Mouse (Mus musculus): ENCODE data around the gene Hebp2. TPM values are rescaled to one million over a fixed set of nuclear protein-coding genes. Genes with fewer than 3 reads are reported as not detected.

Gene Hebp2
- polyA plus RNA-seq, 1 experiment from 2014 or later = 4.0 TPM

DNA sequence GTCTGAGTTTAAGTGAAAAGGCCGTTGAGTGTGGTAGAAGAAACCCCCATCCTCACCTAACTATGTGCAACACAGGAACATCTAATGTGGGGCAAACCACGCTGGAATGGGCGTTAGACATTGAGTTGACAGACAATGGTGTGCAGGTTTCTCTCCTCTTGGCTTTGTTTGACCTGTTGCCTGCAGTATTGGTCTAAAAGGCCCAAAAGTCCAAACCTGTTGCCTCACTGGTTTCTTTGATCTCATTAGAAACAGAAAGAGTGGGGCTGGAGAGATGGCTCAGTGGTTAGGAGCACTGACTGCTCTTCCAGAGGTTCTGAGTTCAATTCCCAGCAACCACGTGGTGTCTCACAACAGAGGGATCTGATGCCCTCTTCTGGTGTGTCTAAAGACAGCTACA lies 16.7 kb downstream of the Hebp2 start:
- peak; percentile 11; the same call in 1 of the 2 replicates for TF ChIP-seq CTCF (IDR thresholded peaks at IDR 0.05; ENCODE audit: low read depth)
- H3K9me3 ChIP-seq (ENCODE audit: control insufficient read depth) = no peaks in the 10 kb centered on the region
- H3K4me1 ChIP-seq (replicated peaks; ENCODE audit: control insufficient read depth, insufficient read depth, low read length) = no peaks in the 10 kb centered on the region
- H3K27ac ChIP-seq (ENCODE audit: low read depth, low read length) = no peak overlapping the region
- H3K9ac ChIP-seq (ENCODE audit: low read depth, low read length) = no peak overlapping the region
- no peak for ATAC-seq
- no peak overlapping the region for H3K4me3 ChIP-seq (ENCODE audit: low read depth, low read length)
- WGBS = 80% methylated on average over 4 of the region's 4 CpGs
- peaks cover 51% of the 10 kb centered on the region for H3K36me3 ChIP-seq (ENCODE audit: control insufficient read depth, insufficient read depth)
- H3K4me2 ChIP-seq (replicated peaks; ENCODE audit: low read depth) = no peak overlapping the region
- H3K27me3 ChIP-seq (replicated peaks; ENCODE audit: control insufficient read depth, insufficient read depth, low read length) = no peaks in the 10 kb centered on the region

DNA sequence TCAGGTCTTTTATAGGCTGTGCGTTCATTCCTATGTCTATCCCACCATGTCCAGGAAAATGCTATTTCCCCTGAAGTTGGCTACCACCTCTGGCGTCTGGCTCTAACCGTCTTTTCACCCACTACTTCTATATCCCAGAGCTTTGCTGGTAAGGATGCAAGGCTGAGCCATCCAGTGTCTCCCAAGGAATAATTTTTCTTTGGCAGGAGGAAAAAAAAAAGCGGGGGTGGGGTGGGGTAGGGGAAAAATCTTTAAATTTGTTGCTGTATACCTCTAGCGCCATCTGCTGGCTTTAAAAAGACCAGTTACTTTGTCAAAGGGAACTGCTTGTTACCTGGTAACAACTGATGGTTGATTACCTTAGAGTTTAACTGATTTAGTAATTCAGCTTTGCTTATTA lies 17.4 kb downstream of the Hebp2 start:
- TF ChIP-seq CTCF (IDR thresholded peaks at IDR 0.05; ENCODE audit: low read depth) = peak; percentile 84
- H3K36me3 ChIP-seq (ENCODE audit: control insufficient read depth, insufficient read depth) = peaks cover 57% of the 10 kb centered on the region
- H3K4me2 ChIP-seq (replicated peaks; ENCODE audit: low read depth) = no peak overlapping the region
- WGBS = 53% methylated on average over 5 of the region's 5 CpGs
- no peak overlapping the region for H3K27ac ChIP-seq (ENCODE audit: low read depth, low read length)
- H3K4me3 ChIP-seq (ENCODE audit: low read depth, low read length) = no peak overlapping the region
- no peaks in the 10 kb centered on the region for H3K27me3 ChIP-seq (replicated peaks; ENCODE audit: control insufficient read depth, insufficient read depth, low read length)
- H3K4me1 ChIP-seq (replicated peaks; ENCODE audit: control insufficient read depth, insufficient read depth, low read length) = no peaks in the 10 kb centered on the region
- no peaks in the 10 kb centered on the region for H3K9me3 ChIP-seq (ENCODE audit: control insufficient read depth)
- no peak for ATAC-seq
- H3K9ac ChIP-seq (ENCODE audit: low read depth, low read length) = no peak overlapping the region

DNA sequence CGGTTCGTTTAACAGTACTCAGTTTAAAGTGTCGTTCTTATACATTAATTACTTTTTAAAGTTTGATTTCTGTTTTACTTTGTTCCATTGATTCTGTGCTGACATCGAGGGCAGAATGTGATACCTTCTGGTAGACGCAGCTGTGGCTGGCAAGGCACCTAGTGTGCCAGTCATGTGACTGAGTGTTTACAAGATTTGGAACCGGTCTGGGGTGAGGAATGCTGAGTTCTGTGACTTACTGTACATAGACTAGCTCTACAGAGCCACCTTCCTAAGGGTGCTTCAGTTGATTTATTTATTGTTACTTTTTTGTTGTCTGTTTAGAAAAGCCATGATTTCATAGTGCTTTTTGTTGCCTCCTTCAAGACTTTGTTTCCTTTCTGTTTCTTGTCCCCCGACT lies 18.1 kb downstream of the Hebp2 start:
- Histone ChIP-seq H3K9me3 (ENCODE audit: control insufficient read depth) (no peaks in the 10 kb centered on the region), H3K27ac (ENCODE audit: low read depth, low read length) (no peak overlapping the region), H3K9ac (ENCODE audit: low read depth, low read length) (no peak overlapping the region), H3K4me3 (ENCODE audit: low read depth, low read length) (no peak overlapping the region), H3K4me2 (replicated peaks; ENCODE audit: low read depth) (no peak overlapping the region), H3K27me3 (replicated peaks; ENCODE audit: control insufficient read depth, insufficient read depth, low read length) (no peaks in the 10 kb centered on the region), H3K4me1 (replicated peaks; ENCODE audit: control insufficient read depth, insufficient read depth, low read length) (no peaks in the 10 kb centered on the region), H3K36me3 (ENCODE audit: control insufficient read depth, insufficient read depth) (peaks cover 53% of the 10 kb centered on the region)
- no peak for ATAC-seq
- no peak for TF ChIP-seq CTCF (IDR thresholded peaks at IDR 0.05; ENCODE audit: low read depth)
- 61% methylated on average over 7 of the region's 7 CpGs for WGBS

DNA sequence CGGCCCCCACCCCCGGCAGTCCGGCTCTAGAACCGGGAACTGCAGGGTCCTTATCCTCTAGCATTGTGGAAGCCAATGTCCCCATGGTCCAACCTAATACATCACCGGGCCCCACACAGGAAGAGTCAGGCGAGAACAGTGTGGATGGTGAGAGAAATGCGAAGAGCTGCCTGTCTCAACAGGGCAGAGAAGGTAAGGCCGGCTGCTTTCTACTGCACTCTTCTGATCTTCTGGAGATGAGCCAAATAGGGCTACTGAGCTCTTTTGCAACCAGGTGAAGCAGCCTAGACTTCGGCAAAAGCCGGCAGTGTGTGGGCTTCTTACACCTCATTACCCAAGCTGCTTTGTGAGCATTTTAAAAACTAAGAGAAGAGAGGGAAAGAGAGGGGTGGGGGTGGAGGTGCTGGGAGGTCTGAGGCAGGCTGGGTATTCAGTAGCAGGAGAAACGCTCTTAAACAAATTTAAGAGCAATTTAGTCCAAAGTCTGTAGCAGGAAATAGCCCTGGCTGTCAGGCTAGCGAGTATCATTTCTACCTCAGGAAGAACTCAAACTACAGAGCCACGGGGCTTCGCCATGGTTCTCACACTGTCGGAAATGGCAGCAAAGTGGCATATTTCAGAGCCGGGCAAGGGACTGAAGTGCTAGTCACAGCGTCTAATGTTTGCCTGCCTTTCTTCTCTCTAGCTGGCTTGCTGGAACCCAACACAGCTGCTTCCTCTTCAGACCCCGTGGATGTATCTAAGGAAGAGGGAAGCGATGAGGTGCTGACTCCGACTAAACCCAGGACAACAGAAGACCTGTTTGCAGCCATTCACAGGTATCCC lies 18.8 kb downstream of the Hebp2 start:
- no peak overlapping the region for H3K4me2 ChIP-seq (replicated peaks; ENCODE audit: low read depth)
- H3K36me3 ChIP-seq (ENCODE audit: control insufficient read depth, insufficient read depth) = peaks cover 49% of the 10 kb centered on the region
- 69% methylated on average over 20 of the region's 20 CpGs for WGBS
- no peaks in the 10 kb centered on the region for H3K9me3 ChIP-seq (ENCODE audit: control insufficient read depth)
- H3K27me3 ChIP-seq (replicated peaks; ENCODE audit: control insufficient read depth, insufficient read depth, low read length) = no peaks in the 10 kb centered on the region
- no peak overlapping the region for H3K27ac ChIP-seq (ENCODE audit: low read depth, low read length)
- no peak overlapping the region for H3K9ac ChIP-seq (ENCODE audit: low read depth, low read length)
- no peak overlapping the region for H3K4me3 ChIP-seq (ENCODE audit: low read depth, low read length)
- H3K4me1 ChIP-seq (replicated peaks; ENCODE audit: control insufficient read depth, insufficient read depth, low read length) = no peaks in the 10 kb centered on the region
- TF ChIP-seq CTCF (IDR thresholded peaks at IDR 0.05; ENCODE audit: low read depth) = no peak
- no peak for ATAC-seq

DNA sequence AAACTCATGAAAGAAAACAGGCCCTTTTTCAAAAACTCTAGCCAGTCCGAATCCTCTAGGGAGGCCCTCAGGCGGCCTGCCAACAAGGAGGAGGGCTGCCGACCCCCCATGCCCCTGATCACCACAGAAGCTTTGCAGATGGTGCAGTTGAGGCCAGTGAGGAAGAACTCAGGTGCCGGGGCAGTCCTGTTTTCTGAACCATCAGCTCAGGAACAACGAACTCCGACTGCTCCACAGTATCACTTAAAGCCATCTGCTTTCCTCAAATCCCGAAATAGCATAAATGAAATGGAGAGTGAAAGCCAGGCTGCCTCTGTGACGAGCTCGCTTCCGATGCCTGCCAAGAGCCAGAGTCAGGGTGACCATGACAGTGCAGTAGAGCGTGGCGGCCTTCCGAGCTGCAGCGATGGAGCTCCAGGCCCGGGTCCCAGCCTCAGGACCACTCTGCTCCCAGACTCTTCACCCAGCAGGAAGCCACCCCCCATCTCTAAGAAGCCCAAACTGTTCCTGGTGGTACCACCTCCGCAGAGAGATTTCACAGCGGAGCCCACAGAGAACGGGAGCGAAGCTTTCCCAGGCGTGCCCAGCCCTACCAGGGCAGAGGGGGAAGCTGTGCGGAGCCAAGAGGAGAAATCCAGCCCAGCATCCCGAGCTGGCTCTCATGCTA lies 19.6 kb downstream of the Hebp2 start:
- no peak overlapping the region for H3K9ac ChIP-seq (ENCODE audit: low read depth, low read length)
- H3K36me3 ChIP-seq (ENCODE audit: control insufficient read depth, insufficient read depth) = peaks cover 41% of the 10 kb centered on the region
- 89% methylated on average over 22 of the region's 22 CpGs for WGBS
- ATAC-seq = no peak
- no peak overlapping the region for H3K4me3 ChIP-seq (ENCODE audit: low read depth, low read length)
- H3K9me3 ChIP-seq (ENCODE audit: control insufficient read depth) = no peaks in the 10 kb centered on the region
- no peak overlapping the region for H3K27ac ChIP-seq (ENCODE audit: low read depth, low read length)
- no peaks in the 10 kb centered on the region for H3K27me3 ChIP-seq (replicated peaks; ENCODE audit: control insufficient read depth, insufficient read depth, low read length)
- TF ChIP-seq CTCF (IDR thresholded peaks at IDR 0.05; ENCODE audit: low read depth) = no peak
- no peaks in the 10 kb centered on the region for H3K4me1 ChIP-seq (replicated peaks; ENCODE audit: control insufficient read depth, insufficient read depth, low read length)
- no peak overlapping the region for H3K4me2 ChIP-seq (replicated peaks; ENCODE audit: low read depth)

DNA sequence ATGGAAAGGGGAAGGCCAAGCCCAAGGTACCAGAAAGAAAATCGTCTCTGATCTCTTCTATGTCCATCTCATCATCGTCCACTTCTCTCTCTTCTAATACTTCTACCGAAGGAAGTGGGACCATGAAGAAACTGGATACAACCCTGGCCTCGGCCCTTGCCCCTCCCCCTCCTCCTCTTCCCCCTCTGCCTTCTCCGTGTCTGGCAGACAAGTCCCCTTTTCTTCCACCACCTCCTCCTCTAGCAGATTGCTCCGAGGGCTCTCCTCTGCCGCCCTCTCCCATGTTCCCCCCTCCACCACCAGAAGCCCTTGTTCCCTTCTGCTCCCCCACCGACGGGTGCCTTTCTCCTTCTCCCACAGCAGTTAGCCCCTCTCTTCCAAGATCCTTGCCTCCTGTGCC lies 20.1 kb downstream of the Hebp2 start:
- Histone ChIP-seq H3K9ac (ENCODE audit: low read depth, low read length) (no peak overlapping the region), H3K4me3 (ENCODE audit: low read depth, low read length) (no peak overlapping the region), H3K27ac (ENCODE audit: low read depth, low read length) (no peak overlapping the region), H3K36me3 (ENCODE audit: control insufficient read depth, insufficient read depth) (peaks cover 38% of the 10 kb centered on the region), H3K9me3 (ENCODE audit: control insufficient read depth) (no peaks in the 10 kb centered on the region), H3K4me2 (replicated peaks; ENCODE audit: low read depth) (no peak overlapping the region), H3K27me3 (replicated peaks; ENCODE audit: control insufficient read depth, insufficient read depth, low read length) (no peaks in the 10 kb centered on the region), H3K4me1 (replicated peaks; ENCODE audit: control insufficient read depth, insufficient read depth, low read length) (no peaks in the 10 kb centered on the region)
- TF ChIP-seq CTCF (IDR thresholded peaks at IDR 0.05; ENCODE audit: low read depth) = no peak
- ATAC-seq = no peak
- 65% methylated on average over 9 of the region's 9 CpGs for WGBS
